Mouse (Mus musculus): ENCODE data around the gene Tctex1d2. TPM values are rescaled to one million over a fixed set of nuclear protein-coding genes. Genes with fewer than 3 reads are reported as not detected.

Tctex1d2 gene
- polyA plus RNA-seq (2015; fragmentation: Nextera tagmentation; extraction: Ambion mirVana), result 30.1 and 38.8 TPM in 2 replicates

GRCm38 (mm10) chr16:32419517-32420483 is at the start of gene Tctex1d2:
Tctex1d2 (plus strand) TSS chr16:32419702.
- no peaks in the 10 kb centered on the region for H3K27me3 ChIP-seq
- 1% methylated on average over 45 of the region's 45 CpGs for WGBS
- peak; percentile 97 for ATAC-seq
- H3K9me3 ChIP-seq, result no peaks in the 10 kb centered on the region
- peak within 1 kb of the TSS; percentile 70 for H3K4me2 ChIP-seq (replicated peaks)
- peak within 1 kb of the TSS; percentile 93 for H3K27ac ChIP-seq
- peak within 1 kb of the TSS; percentile 85 for H3K9ac ChIP-seq (replicated peaks)
- peak within 1 kb of the TSS; percentile 70 for H3K4me3 ChIP-seq (replicated peaks)
- peaks cover 14% of the 10 kb centered on the region for H3K4me1 ChIP-seq (replicated peaks)
- H3K36me3 ChIP-seq, result no peaks in the 10 kb centered on the region

GRCm38 (mm10) chr16:32371351-32371750 is 48.2 kb upstream of the Tctex1d2 start:
- H3K9me3 ChIP-seq, result no peaks in the 10 kb centered on the region
- no peaks in the 10 kb centered on the region for H3K4me1 ChIP-seq (replicated peaks)
- ATAC-seq, result no peak
- peaks cover 61% of the 10 kb centered on the region for H3K36me3 ChIP-seq
- no peaks in the 10 kb centered on the region for H3K27me3 ChIP-seq
- no peak overlapping the region for H3K4me2 ChIP-seq (replicated peaks)
- 91% methylated on average over 4 of the region's 4 CpGs for WGBS
- H3K4me3 ChIP-seq (replicated peaks), result no peak overlapping the region
- H3K9ac ChIP-seq (replicated peaks), result no peak overlapping the region
- H3K27ac ChIP-seq, result no peak overlapping the region

GRCm38 (mm10) chr16:32379575-32379974 is 39.9 kb upstream of the Tctex1d2 start:
- H3K4me3 ChIP-seq (replicated peaks), result no peak overlapping the region
- no peaks in the 10 kb centered on the region for H3K4me1 ChIP-seq (replicated peaks)
- no peak for ATAC-seq
- H3K27ac ChIP-seq, result no peak overlapping the region
- WGBS, result 97% methylated on average over 2 of the region's 2 CpGs
- no peak overlapping the region for H3K4me2 ChIP-seq (replicated peaks)
- 0 out of 2 replicates have a peak, but pooled peaks cover 3% of the 10 kb centered on the region for H3K9me3 ChIP-seq
- peaks cover 76% of the 10 kb centered on the region for H3K36me3 ChIP-seq
- H3K27me3 ChIP-seq, result no peaks in the 10 kb centered on the region
- H3K9ac ChIP-seq (replicated peaks), result no peak overlapping the region

GRCm38 (mm10) chr16:32382901-32383300 is 36.6 kb upstream of the Tctex1d2 start:
- Histone ChIP-seq H3K36me3 (peaks cover 69% of the 10 kb centered on the region), H3K9me3 (0 out of 2 replicates have a peak, but pooled peaks cover 3% of the 10 kb centered on the region), H3K4me2 (replicated peaks) (no peak overlapping the region), H3K27me3 (no peaks in the 10 kb centered on the region), H3K9ac (replicated peaks) (no peak overlapping the region), H3K4me1 (replicated peaks) (no peaks in the 10 kb centered on the region), H3K27ac (no peak overlapping the region), H3K4me3 (replicated peaks) (no peak overlapping the region)
- ATAC-seq, result no peak

- no peak for ATAC-seq
- 92% methylated on average over 2 of the region's 2 CpGs for WGBS
- no peaks in the 10 kb centered on the region for H3K4me1 ChIP-seq (replicated peaks)
- H3K27me3 ChIP-seq, result no peaks in the 10 kb centered on the region
- no peaks in the 10 kb centered on the region for H3K9me3 ChIP-seq
- H3K36me3 ChIP-seq, result peaks cover 57% of the 10 kb centered on the region
- H3K9ac ChIP-seq (replicated peaks), result no peak overlapping the region
- H3K4me2 ChIP-seq (replicated peaks), result no peak overlapping the region
- H3K27ac ChIP-seq, result no peak overlapping the region
- H3K4me3 ChIP-seq (replicated peaks), result no peak overlapping the region
Measured at GRCm38 (mm10) chr16:32384885-32385284, 34.6 kb upstream of the Tctex1d2 start.

GRCm38 (mm10) chr16:32386826-32387225 is 32.7 kb upstream of the Tctex1d2 start:
- 90% methylated on average over 3 of the region's 3 CpGs for WGBS
- Histone ChIP-seq H3K9me3 (no peaks in the 10 kb centered on the region), H3K27me3 (no peaks in the 10 kb centered on the region), H3K27ac (no peak overlapping the region), H3K36me3 (peaks cover 57% of the 10 kb centered on the region), H3K9ac (replicated peaks) (no peak overlapping the region), H3K4me1 (replicated peaks) (no peaks in the 10 kb centered on the region), H3K4me2 (replicated peaks) (no peak overlapping the region), H3K4me3 (replicated peaks) (no peak overlapping the region)
- ATAC-seq, result no peak

- Histone ChIP-seq H3K4me1 (replicated peaks) (no peaks in the 10 kb centered on the region), H3K9ac (replicated peaks) (no peak overlapping the region), H3K36me3 (peaks cover 44% of the 10 kb centered on the region), H3K9me3 (no peaks in the 10 kb centered on the region), H3K27me3 (no peaks in the 10 kb centered on the region), H3K4me3 (replicated peaks) (no peak overlapping the region), H3K4me2 (replicated peaks) (no peak overlapping the region), H3K27ac (no peak overlapping the region)
- no peak for ATAC-seq
Measured at GRCm38 (mm10) chr16:32389049-32389448, 30.5 kb upstream of the Tctex1d2 start.

GRCm38 (mm10) chr16:32389841-32390240 is 29.7 kb upstream of the Tctex1d2 start:
- WGBS, result 90% methylated on average over 3 of the region's 3 CpGs
- Histone ChIP-seq H3K27ac (no peak overlapping the region), H3K9ac (replicated peaks) (no peak overlapping the region), H3K9me3 (no peaks in the 10 kb centered on the region), H3K27me3 (no peaks in the 10 kb centered on the region), H3K4me2 (replicated peaks) (no peak overlapping the region), H3K4me3 (replicated peaks) (no peak overlapping the region), H3K36me3 (peaks cover 42% of the 10 kb centered on the region), H3K4me1 (replicated peaks) (no peaks in the 10 kb centered on the region)
- no peak for ATAC-seq

GRCm38 (mm10) chr16:32390882-32391281 is 28.6 kb upstream of the Tctex1d2 start:
- peaks cover 33% of the 10 kb centered on the region for H3K36me3 ChIP-seq
- no peak overlapping the region for H3K4me2 ChIP-seq (replicated peaks)
- no peaks in the 10 kb centered on the region for H3K9me3 ChIP-seq
- 98% methylated on average over 3 of the region's 3 CpGs for WGBS
- no peak overlapping the region for H3K27ac ChIP-seq
- H3K4me1 ChIP-seq (replicated peaks), result no peaks in the 10 kb centered on the region
- H3K9ac ChIP-seq (replicated peaks), result no peak overlapping the region
- ATAC-seq, result no peak
- H3K4me3 ChIP-seq (replicated peaks), result no peak overlapping the region
- H3K27me3 ChIP-seq, result no peaks in the 10 kb centered on the region

- H3K4me2 ChIP-seq (replicated peaks), result no peak overlapping the region
- no peaks in the 10 kb centered on the region for H3K27me3 ChIP-seq
- no peak overlapping the region for H3K9ac ChIP-seq (replicated peaks)
- H3K4me1 ChIP-seq (replicated peaks), result no peaks in the 10 kb centered on the region
- no peaks in the 10 kb centered on the region for H3K9me3 ChIP-seq
- peaks cover 12% of the 10 kb centered on the region for H3K36me3 ChIP-seq
- ATAC-seq, result no peak
- 80% methylated on average over 6 of the region's 6 CpGs for WGBS
- no peak overlapping the region for H3K4me3 ChIP-seq (replicated peaks)
- no peak overlapping the region for H3K27ac ChIP-seq
Measured at GRCm38 (mm10) chr16:32395679-32396540, 23.6 kb upstream of the Tctex1d2 start.

- H3K27me3 ChIP-seq, result no peaks in the 10 kb centered on the region
- no peak for ATAC-seq
- 59% methylated on average over 3 of the region's 3 CpGs for WGBS
Measured at GRCm38 (mm10) chr16:32396541-32396835, 23.0 kb upstream of the Tctex1d2 start.

GRCm38 (mm10) chr16:32398206-32398605 is 21.3 kb upstream of the Tctex1d2 start:
- no peak overlapping the region for H3K4me3 ChIP-seq (replicated peaks)
- H3K4me1 ChIP-seq (replicated peaks), result no peaks in the 10 kb centered on the region
- no peak overlapping the region for H3K9ac ChIP-seq (replicated peaks)
- no peaks in the 10 kb centered on the region for H3K27me3 ChIP-seq
- ATAC-seq, result no peak
- H3K36me3 ChIP-seq, result 0 out of 2 replicates have a peak, but pooled peaks cover 2% of the 10 kb centered on the region
- H3K4me2 ChIP-seq (replicated peaks), result no peak overlapping the region
- no peaks in the 10 kb centered on the region for H3K9me3 ChIP-seq
- H3K27ac ChIP-seq, result no peak overlapping the region
- WGBS, result 81% methylated on average over 3 of the region's 3 CpGs

More at GRCm38 (mm10) chr16:32396541-32396835, 23.0 kb upstream of the Tctex1d2 start:
- no peaks in the 10 kb centered on the region for H3K4me1 ChIP-seq (replicated peaks)
- no peak overlapping the region for H3K4me2 ChIP-seq (replicated peaks)
- H3K9ac ChIP-seq (replicated peaks), result no peak overlapping the region
- no peaks in the 10 kb centered on the region for H3K9me3 ChIP-seq
- no peak overlapping the region for H3K27ac ChIP-seq
- peaks cover 6% of the 10 kb centered on the region; the same call in 1 of the 2 replicates for H3K36me3 ChIP-seq
- no peak overlapping the region for H3K4me3 ChIP-seq (replicated peaks)
